Mouse (Mus musculus): ENCODE measurements at regions not wholly inside any gene's neighbourhood (a gene's known extent, or its start where the extent isn't known, plus 50 kb on each side); places are given as distances from the start of the nearest gene placed in this dataset.

DNA sequence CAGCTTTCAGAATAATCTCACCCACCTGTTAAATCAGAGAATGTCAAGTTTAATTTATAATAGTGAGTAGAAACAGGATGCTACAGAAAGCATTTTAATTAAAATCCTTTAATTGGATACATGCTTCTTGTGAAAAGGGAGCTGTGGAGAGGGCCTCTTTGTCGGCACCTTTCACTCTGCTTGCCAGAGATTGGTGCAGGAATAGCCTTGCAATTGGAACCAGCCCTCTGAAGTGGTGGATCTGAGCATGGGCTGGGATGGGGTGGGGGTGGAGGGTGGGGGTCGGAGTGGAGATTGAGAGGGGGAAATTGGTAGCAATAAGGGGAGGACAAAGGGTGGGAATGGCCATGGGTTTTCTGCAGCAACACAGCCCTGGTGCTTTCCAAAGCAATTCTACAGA is 207.2 kb downstream of the Tbx15 start:
- no peak for DNase-seq (ENCODE audit: low spot score in 2 of 2)

DNA sequence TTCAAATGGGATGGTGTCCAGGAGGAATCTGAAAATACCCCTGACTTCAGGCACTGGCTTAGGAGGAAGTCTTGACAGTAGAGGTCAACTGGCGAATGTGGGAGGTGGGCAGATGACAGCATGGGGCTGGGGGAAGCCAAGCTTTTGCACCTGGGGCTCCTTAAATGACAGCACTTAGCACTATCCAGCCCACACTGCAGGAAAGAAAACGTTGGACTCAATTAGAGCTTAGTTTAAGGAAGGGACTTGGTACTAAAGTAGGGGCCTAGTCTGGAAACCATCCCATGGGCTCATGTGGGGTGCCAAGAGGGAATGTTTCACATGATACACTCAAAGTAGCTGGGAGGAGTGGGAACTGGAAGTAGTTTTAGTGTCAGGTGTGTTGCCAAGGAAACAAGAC is 207.6 kb downstream of the Tbx15 start:
- no peak for DNase-seq (ENCODE audit: low spot score in 2 of 2)

DNA sequence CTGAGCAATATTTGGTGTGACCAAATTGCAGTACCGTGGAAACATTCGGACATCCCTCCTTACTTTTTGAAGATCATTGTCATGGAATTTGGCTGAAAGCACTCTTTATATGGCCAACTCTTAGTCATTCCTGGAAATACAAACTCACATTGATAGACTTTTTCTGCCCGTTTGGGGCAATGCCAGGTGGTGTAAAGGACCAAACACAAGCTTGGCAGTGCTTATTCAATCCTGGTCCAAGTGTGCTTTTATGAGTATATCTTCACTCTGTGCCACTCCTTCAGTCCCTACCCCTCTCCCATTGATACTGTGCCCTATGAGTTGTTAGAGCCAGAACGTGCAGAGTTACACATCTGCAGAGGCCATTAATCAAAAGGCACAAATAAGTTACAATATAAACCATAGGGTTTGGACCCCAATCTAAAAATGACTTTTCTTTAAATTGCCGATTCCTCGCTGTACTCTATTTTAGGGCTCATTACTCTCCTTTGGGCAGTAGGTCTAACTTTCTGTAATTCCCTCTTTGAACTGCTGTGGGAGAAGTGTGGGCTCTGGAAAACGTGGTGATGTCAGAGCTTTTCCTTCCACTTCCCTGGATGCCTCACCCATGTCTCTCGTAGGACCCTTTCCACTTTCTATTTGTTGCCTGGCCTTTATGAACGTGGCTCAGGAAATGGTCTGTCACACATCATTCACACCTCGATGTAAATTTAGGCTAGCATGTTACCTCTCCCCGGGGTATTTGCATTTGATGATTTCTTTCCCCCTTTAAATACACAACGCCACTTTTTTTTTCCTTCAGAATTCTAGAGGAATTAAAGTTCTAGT is 219.1 kb downstream of the Tbx15 start:
- DNase-seq (ENCODE audit: low spot score in 2 of 2), result no peak

DNA sequence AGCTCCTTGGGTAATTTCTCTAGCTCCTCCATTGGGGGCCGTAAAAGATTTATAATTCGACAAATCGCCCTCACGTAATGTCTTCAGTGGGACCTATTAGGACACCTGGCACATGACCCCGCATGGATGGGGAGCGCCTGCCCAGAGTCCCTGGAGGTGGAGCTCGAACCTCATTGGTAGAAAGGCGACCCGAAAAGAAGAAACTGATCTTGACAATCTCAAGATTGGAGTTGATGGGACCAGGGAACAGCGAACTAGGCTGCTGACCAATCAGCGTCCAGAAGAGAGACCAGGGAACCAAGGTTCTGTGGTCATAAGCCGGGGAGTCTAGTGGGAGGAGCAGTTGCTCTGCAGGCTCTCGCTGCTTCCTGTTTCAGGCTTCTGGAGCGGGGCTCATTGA is 259.8 kb downstream of the Tbx15 start:
- DNase-seq (ENCODE audit: low spot score in 2 of 2), result peak in 1 of 2 experiments; percentile 29

- DNase-seq (ENCODE audit: low spot score in 2 of 2), result no peak
These were observed 264.6 kb downstream of the Tbx15 start for GRCm38 (mm10) chr3:99504772-99505171.

- DNase-seq (ENCODE audit: low spot score in 2 of 2), result no peak
These were observed 272.1 kb downstream of the Tbx15 start for GRCm38 (mm10) chr3:99512250-99512649.

DNA sequence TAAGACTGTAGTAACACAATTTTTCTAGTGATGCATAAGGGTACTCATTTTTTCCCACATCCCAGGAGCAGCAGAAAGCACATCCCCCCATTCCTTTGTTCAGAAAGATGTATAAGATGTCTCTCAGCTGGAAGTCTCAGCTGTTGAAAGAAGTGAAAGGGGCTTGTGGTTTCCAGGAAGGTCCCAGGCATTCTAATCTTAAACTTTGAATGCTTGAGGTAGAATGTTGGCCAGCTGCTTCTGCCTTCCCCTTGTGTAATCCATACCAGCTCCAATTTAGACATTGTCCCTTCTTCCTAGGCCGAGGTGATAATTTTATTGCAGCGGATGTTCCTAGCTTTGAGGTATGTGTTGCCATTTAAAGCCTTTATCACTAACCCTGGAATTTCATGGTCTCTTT is 272.8 kb downstream of the Tbx15 start:
- no peak for DNase-seq (ENCODE audit: low spot score in 2 of 2)

DNA sequence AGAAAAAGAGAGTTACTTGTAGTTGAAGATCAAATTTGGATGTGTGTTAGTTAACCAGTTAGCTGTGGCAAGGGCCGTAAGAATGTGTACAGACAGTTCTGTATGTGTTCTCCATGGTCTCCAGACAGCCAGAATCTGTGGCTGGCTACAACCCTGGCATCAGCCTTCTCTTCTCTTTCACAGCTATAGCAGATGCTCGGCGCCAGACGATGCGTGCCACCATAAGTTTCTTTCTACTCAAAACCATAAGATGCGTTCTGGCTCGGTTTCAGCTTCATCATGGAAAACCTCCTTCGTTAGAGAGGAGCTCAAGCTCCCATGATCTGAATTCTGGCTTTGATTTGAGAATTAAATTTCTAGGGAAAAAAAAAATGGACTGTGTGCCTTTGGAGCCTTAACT is 275.6 kb downstream of the Tbx15 start:
- no peak for DNase-seq (ENCODE audit: low spot score in 2 of 2)

GRCm38 (mm10) chr3:99560917-99561316 is 320.7 kb downstream of the Tbx15 start:
- no peak for DNase-seq (ENCODE audit: low spot score in 2 of 2)

GRCm38 (mm10) chr3:99573335-99573976 is 311.8 kb upstream of the Spag17 start:
- no peak for DNase-seq (ENCODE audit: low spot score in 2 of 2)

DNA sequence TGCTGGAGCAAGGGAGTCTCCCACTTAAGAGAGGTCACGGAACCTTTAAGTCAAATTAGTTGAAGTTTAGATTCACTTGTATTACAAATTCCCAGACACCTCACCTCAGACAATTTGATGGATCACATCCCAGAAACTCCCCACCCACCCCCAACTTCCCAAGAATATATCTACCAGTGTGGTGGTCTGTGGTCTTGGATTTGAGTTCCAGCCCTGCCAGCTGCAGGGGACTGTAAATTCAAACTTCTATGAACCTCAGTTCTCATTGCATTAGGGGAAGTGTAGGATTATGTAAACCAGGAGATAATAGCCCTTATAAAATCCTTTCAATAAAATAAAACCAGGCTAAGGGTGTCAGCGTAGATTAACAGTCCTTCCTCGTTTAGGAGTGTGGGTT is 311.2 kb upstream of the Spag17 start:
- DNase-seq (ENCODE audit: low spot score in 2 of 2), result no peak

DNA sequence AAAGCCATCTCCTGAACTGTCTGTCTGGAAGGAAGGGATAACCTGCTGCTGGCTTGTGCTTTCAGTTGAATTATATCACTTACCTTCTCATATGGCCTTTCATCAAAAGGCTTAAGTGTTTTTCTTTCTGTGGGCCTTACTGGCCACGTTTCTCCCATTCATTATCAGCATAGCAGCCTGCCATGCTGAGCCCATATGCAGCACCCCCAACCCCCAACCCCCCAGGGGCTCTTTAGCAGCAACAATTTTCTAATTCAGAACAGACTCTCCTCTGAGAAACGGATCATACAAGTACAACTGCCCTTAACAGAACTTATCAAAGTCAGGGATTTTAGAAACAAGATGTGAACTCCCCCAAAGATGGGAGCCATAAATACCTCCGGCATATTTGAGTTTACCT is 282.5 kb upstream of the Spag17 start:
- DNase-seq (ENCODE audit: low spot score in 2 of 2), result no peak

- no peak for DNase-seq (ENCODE audit: low spot score in 2 of 2)
These were observed 252.9 kb upstream of the Spag17 start for GRCm38 (mm10) chr3:99632309-99632708.

GRCm38 (mm10) chr3:99641343-99642106 is 243.7 kb upstream of the Spag17 start:
- DNase-seq (ENCODE audit: low spot score in 2 of 2), result no peak

DNA sequence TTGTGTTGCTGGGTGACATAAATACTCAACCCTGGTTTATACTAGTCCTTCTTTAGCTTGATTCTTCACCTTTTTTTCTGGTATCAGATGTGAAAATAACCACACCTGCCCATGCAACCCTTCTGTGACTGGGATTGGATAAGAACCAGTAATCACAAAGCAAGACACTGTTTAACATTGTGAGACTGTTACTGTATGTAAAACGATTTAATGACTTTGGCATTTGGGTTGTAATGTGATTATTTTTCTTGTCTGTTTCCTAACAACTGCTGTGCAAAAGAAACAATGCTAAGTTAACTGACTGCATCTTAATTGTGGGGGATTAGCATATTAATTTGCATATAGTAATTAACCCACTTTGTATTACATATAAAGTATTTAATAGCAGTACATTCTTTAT is 240.3 kb upstream of the Spag17 start:
- no peak for DNase-seq (ENCODE audit: low spot score in 2 of 2)

GRCm38 (mm10) chr3:99645318-99645717 is 239.9 kb upstream of the Spag17 start:
- no peak for DNase-seq (ENCODE audit: low spot score in 2 of 2)

DNA sequence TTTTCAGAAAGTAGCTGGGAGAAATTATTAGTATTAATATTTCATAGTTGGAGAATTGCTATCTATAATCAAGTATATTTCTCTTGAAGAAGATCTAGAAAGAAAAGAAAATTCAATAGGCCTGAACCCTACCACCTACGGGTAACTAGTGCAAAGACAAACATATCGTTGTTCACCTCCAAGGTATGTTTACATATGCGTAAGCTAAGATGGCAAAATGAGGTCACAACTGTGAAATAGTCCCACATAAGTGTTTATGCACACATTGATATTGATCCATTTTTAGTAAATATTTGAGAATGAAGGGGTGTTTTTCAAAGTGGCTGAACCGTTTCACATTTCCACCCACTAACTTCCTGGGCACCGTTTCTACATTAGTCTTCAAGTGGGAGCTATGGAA is 227.6 kb upstream of the Spag17 start:
- no peak for DNase-seq (ENCODE audit: low spot score in 2 of 2)

DNA sequence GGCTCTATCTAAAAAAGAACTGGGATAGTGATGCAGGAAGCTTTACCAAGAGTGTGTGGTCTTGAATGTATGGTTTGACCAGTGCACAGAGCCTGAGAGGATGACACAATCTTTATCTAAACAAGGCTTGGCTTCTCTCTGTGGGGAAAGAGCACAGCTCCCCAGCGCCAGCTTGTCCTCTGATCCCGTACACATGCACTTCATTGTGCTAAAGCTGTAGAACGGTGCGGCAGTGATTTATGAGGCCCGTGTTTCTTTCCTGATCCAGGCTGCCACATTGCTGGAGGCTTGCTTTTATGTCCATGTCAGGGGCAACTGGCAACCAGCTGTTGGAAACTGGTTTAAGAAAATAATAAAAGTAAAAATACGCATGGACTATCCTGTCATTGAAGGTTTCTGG is 221.4 kb upstream of the Spag17 start:
- no peak for DNase-seq (ENCODE audit: low spot score in 2 of 2)

GRCm38 (mm10) chr3:99665363-99665762 is 219.8 kb upstream of the Spag17 start:
- no peak for DNase-seq (ENCODE audit: low spot score in 2 of 2)

DNA sequence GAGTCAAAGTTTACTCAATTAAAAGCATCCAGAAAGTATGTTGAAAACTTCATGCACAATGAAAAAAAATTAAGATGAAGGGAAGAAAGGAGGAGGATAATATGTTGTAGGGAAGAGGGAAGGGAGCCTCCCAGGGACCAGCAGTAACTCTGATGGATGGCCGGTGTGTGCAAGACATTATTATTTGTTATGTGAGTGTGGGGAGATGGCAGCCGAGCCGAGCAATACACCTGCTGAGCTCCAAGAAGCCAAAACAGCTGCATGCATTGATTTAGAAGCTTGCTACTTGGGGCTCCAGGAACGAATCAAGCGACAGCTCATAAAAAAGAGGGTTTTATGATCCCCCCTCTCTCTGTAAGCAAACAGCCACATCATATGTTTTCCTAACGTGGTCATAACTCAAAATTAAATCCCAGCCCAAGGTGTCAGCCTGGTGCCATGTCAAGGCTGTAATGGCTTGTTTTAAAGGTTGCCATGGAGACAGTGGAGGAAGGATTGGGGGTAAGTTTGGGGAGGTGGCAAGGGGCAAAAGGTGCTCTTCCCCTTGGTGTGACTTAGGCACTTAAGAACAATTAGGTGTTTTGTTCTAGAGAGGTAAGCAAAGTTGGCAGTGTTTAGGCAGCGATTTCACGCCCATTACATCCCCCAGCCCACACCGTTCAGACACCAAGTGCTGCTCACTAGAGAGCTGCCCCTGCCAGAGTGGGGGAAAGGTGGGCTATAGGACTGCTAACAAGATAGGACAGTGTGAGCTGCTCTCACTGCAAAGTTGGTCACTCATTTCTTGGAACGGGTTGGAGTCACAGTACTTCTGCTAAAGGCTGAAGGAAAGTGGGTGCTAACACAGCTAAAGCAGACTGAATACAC is 219.1 kb upstream of the Spag17 start:
- no peak for DNase-seq (ENCODE audit: low spot score in 2 of 2)

DNA sequence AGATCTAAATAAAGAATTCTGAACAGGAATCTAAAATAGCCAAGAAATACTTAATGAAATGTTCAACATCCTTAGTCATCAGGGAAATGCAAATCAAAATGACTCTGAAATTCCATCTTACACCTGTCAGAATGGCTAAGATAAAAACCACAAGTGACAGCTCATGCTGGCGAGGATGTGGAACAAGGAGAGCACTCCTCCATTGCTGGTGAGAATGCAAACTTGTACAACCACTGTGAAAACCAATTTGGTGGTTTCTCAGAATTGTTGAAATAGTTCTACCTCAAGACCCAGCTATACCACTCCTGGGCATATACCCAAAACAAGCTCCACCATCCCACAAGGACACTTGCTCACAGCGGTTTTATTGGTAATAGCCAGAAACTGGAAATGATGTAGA is 211.1 kb upstream of the Spag17 start:
- no peak for DNase-seq (ENCODE audit: low spot score in 2 of 2)

- no peak for DNase-seq (ENCODE audit: low spot score in 2 of 2)
These were observed 175.7 kb upstream of the Spag17 start for GRCm38 (mm10) chr3:99709506-99709905.

Measured in spleen, postnatal 10 days (tissue).